Mouse (Mus musculus): Measurements from ENCODE around the gene Prkg2.

Gene Prkg2

DNA sequence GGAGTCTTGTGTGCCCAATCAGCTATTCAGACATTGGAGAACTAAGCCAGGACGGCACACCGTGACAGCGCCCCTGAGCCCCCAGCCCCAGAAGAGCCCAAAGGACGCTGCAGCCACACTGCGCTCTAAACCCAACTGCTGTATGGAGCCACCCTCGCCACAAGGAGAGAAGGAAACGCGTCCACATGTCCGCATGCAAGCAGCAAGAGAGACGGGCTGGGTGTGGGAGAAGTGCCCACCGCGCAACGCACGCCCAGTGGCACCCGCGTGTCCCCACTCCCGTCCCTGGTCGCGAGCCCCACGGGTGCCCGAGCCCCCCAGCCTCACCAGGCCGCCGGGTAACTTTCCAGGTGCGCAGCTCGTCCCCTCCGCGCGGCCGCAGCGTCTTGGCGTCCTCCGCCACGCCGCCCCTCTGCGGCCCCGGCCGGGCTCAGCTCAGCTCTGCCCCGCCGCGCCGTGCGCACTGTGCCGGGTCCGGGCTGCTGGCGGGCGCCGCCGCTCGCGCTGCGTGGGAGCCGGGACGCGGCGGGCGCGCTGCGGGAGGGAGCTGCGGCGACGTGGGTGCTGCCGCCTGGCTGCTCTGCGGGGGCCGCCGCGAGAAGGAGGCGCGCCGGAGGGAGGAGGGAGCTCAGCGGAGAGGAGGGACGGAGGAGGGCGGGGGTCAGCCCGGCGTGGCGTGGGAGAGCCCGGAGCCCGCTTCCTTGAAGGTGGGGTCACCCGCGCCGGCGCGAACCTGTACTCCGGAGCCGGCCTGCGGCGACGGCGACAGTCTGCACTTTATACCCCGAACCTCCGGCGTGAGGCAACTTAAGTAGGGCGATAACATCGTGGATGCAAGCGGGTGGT, at the start of gene Prkg2:
TSS of gene Prkg2 (minus strand) at position 756 of the 846 bp plus-strand sequence.
- no peak for DNase-seq

DNA sequence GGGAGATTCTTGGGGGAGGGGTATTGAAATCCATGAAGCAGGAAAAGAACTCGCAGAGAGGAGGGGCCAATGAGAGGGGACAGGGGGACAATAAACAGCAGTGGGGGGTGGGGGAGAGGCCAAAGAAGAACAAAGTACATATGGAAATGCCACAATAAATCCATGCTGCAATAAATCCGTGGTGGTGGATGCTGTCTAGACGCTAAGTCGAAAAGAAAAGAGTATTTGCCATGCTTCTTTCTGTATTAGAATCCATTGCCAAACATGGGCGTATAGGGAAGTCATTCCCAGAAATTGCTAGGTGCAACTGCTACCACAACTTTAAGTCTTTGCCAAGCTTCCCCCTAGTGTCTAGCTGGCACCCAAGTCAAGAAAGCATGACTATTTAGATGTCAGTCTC, 46.8 kb upstream of the Prkg2 start:
- DNase-seq = no peak

DNA sequence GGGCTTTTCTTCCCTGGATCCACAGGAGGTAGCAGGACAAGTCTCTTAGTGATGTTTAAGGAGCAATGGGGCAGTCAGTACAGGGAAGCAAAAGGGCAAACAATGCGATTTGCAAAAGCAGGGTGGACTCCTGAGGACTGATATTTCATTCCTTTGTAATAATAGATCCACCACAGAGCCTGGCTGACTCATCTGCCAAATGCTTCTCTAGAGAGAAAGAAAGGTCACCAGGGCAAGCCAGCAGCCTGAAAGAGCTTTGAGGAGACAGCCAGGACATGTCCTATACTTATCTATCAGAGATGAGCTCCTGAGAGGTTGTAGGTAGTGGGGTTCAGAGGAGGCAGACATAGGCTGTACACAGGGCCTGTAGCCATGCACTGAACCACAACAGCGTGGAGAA, 41.2 kb upstream of the Prkg2 start:
- DNase-seq = no peak

DNA sequence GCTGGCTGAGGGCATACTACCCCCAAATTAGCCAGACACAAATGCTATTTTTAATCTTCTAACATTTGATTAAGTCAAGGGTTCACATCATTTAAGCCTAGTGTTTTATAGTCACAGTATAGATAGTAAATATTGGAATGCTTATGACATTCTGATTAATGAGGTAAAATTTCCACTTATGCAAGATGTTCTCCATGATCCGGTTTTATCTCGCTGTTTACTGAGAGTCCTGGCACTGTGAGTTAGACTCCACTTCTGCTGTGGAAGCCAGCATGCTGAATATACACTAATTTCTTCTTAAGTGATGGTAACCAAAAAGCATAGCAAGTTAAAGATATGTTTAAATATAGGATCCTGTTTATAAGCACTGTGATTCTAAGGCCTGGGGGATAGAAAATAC, 31.2 kb upstream of the Prkg2 start:
- no peak for DNase-seq

DNA sequence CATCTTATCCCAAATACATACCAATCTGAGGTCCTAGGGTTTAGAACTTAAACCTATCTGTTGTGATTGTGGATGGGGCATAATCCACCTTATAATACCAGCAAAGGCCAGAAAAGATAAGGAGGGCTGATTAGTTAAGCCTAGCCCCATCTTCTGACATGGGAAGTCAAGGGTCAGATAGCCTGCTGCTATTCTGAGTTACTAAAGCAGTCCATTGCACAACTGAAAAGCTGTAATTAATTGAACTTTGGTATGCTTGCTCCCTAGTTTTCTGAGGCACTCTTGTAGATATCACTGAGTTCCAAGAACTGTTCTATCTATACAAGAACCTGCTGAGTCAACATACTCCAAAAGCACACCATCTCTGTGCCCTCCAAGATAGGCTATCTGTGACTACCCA, 25.4 kb upstream of the Prkg2 start:
- no peak for DNase-seq

DNA sequence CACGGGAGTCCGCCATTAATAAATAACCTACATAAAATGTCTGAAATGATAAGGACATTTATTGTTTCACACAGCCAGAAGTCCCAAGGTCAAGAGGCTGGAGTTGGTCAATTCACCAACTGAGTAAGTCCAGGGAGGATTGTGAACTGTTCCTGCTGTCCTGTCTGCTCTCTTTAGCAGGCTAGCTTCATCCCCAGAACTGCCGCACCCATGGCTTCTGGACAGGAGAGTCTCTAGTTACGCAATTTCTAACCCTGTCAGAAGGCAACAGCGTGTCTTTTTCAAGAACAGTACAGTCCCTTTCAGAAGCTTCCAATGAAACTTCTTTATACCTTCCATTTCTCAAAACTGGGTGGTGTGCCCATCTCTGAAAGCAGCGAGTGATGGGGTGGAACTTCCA, 1.9 kb upstream of the Prkg2 start:
- DNase-seq = no peak

DNA sequence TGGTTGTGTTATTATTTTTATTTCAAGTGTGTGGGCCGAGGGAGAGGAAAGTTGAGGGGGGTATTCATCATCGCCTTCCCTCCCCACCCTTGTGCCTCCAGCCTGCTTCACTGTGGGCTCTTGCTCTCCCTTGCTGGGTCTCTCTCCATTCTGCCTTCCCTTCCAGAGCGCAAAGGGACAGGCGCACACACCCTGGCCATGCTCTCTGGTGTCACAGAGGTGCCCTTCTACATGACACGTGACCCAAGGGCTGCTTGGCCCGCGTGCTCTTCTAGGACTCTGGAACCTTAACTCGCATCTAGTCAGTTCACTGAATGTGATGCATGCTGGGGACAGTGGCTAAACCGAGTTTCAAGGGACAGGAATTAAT, 276 bp upstream of the Prkg2 start:
- DNase-seq = no peak

DNA sequence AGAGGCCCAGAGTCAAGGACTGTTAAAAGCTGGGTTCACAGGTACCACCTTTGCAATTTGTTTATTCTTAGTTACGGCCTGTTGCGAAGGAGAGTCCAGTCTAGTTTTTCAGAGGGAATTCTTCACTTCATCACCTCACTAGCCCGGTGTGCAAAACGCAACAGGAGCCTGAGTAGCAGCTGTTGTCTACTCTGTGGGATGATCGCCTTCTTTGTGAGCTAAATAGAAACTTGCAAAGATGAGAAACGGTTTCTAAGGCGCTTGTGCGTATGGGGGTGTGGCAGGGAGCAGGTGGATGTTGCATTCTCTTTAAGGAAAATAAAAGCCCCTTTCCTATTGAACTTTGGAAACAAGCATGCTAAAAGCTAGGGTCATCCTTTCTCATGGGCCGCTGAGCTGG, 1.2 kb downstream of the Prkg2 start:
- DNase-seq = no peak

DNA sequence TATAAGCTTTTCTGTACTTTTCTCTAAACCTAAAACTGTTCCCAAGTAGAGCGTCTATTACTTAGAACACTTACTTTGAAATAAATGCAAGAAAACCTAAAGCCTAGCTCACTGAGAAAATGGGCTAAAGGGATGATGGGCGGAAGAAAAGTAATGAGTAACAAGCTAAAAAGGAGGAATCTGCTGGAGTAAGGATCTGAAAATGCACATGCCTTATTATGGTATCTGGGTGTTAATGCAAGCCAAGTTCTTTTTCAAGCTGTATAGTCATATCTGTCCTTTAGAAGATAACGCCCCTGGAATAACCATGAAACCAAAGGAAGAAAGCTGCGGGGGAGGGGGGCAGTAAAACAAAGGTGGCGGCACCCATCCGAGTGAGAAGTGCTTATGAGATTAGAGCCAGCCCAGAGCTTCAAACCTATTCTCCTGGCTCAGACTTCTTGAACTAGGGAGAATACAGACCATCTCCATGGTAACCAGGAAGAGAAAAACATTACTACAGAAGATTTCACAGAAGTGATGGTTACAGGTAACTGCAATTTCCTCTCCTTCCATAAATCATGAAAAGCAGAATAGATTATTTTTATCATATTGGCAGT, 5.5 kb downstream of the Prkg2 start:
- DNase-seq = no peak

DNA sequence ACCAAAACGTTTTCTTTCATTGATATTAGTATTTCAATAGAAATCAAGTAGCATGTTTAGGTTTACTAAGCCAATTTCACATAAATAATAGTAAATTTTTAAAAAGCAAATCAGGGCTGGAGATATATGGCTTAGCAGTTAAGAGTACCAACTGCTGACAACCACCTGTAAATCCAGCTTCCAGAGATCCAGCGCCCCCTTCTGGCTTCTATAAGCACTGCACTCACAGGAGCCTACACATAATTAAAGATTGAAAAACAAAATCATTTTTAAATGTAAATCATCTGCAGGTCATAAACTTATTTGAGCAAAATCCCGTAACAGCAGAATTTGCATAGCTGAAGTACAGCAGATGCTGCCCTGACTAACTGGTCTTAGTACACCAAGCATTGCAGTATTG, 10.8 kb downstream of the Prkg2 start:
- no peak for DNase-seq

DNA sequence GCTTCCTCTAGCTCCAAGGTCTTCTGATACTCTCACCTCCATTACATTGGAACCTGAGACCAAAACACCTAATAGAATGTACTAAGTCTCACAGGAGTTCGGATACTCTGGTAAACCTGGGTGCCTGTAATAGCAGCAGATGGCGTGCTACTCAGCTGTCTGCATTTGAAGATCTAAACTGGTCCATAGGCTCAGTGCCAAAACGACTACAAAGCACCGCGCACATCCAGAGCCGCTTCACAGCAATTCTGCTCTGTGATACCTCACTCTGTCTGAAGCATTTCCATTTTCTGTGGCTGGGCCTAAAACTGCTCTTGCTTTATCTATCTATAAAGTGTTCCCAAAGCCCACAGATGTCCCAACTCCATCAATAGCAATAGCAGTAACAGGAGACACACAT, 17.4 kb downstream of the Prkg2 start:
- DNase-seq = no peak

DNA sequence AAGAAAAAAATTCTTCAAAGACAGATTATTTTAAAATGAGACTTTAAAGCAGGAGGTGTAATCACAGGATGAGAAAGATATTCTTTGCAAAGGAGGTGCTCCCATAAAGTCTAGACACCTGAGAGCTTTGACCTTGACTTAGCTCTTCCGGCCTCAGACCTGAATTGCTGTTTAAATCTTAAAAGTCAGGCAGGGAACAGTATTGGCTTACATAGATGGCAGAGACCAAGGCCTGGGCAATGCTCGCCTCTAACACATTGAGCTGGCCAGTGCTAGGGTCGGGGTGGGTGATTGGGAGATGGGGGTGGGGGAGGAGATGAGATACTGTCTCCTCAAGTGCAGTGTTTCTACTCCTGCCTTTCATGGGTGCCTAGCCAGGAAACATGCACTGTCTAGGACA, 22.0 kb downstream of the Prkg2 start:
- no peak for DNase-seq

DNA sequence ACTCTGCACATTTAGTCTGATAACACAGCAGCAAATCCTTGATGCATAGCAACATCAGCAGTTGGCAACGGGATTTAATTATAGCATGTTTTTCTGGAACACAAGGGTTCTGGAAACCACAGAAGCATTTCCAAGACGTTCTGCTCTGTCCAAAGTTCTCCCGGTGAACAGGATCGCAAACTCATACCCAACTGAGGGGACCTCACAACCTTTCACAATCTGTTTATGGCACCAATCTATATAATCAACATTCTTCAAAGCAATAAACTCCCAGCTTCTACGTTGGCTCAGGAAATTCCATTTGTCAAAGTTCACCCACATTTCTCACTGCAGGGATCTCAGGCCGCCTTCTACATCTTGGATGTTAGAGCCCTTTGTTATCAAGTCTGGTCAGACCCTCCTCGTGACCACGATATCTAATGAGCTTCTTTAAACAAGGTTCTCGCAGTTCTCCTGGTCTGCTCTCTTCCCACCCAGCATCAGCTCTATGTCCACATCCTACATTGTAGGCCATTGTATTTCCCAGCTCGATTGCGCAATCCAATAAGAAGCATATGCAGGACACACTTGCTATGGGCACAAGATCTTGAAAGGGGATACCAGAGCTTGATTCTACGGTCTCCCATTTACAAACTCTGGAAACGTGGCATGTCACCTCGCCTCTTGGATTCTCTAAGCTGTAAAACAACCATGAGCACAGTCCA, 26.6 kb downstream of the Prkg2 start:
- no peak for DNase-seq

DNA sequence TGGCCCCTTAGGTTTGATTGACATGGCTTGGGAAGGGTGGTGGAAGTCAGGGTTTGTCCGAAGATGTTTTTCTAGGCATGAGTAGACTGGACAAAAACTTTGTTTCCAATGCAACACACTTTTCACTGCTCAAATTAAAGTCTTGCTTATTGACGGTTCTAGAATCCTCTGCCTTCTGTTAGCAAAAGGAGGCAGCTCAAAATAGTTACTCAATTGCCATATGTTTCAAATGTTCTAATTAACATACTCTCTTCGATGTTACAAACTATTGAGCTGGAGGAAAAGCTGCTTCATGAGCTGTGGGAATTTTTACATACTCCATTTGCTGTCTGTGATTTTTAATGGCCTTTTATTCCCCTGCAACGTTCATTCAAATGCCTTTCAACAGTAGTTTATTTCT, 39.0 kb downstream of the Prkg2 start:
- DNase-seq = no peak

DNA sequence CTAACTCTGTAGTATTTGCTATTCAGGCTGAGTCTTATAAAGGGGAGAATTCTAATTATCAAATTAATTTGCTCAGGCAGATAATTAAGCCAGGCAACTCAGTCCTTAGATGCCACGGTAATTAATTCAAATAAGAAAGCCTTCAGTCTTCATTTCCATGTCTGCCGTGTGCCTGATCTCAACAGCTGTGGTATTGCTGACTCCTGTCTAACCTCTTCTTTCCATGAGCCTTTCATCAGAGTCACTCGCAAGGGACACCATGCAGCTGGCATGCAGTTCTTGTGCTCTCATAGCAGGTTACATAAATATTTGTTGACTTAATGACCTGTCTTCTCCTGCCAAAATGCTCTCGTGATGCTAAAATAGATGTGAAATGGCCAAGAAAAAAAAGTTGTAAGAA, 41.4 kb downstream of the Prkg2 start:
- DNase-seq = no peak

DNA sequence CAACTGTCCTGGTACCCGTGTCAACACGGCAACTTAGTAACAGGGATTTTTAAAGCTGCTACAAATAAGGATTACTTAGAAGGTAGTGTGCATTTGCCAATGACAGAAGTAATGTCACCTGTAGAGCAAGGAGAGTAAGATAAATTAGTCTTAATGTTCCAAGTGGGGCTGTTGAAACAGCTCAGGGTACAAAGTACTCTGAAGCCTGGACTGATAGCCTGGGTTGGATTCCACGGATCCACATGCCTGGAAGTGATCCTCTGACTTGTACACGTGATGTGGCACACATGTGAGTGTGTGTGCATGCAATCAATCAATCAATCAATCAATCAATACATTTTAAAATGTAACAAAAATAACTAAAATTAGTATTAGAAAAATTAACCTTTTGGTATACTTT, 45.6 kb downstream of the Prkg2 start:
- DNase-seq = no peak

DNA sequence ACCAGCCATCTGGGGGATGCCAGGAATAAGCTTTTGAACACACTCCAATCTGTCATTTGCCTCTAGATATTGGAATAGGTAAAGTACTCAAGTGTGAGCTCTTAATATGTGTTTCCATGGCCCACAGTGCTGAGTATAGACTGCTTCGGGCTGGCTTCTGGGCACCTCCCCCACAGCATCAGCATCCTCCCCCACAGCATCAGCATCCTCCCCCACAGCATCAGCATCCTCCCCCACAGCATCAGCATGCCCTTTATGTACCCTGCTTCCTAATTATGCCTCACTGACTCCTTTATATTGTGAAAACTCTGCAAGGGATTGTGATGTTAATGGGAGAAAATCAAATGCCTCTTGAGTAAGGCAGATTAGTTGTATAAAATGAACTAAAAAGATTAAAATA, 49.5 kb downstream of the Prkg2 start:
- DNase-seq = no peak

DNA sequence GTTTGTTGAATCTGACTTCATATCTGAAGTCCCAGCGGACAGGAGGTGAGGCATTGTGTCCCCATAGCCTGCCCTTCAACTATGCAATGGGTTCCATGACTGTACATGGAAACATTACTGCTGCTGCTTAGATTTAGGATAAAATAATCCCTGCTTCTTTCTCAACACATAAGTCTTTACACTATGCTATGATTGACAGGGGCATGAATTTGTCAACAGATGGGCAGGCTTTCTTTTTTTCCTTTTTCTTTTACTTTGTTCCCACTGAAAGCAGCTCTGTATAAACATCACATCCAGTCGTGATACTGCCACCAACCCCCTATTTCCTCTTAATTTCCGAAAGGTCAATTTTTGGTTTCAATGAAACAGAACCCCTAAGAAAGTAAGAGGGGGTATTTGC, 50.0 kb downstream of the Prkg2 start:
- DNase-seq = no peak

DNA sequence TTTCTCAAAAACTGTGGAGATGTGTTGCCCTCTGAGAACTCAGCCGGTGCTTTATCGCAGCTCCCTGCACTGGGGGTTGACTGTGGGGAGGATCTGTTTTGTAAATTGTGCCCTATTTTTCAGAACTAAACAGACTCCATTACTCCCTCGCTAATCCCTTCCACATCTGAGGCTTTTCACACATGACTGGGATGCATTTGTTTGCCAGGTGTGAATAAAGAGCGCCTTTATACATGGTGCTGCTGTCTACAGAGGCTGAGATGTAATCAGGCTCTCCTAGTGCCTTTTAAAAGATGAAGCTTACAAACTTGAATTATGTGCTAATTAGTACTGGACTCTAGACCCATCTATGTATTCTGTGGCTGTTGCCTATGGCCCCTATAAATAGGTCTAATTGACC, 50.7 kb downstream of the Prkg2 start:
- no peak for DNase-seq

DNA sequence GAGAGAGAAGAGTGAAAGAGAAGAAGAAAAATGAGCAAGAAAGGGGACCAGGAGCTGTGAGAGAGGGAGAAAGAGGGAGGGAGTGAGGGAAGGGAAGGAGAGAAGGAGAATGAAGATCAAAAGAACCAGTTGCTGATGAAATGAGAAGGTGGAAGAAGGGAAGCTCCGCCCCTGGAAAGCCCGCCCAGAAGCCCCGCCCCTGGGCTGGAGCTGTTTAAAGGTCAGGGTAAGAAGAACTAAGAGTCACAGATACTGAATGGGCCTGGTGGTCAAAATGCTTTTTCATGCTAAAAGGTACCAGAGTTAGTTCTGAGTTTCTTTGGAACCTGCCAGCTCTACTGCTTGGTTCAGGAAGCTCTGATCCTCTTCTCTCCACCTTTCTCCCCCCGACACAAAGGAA, 51.1 kb downstream of the Prkg2 start:
- no peak for DNase-seq

DNA sequence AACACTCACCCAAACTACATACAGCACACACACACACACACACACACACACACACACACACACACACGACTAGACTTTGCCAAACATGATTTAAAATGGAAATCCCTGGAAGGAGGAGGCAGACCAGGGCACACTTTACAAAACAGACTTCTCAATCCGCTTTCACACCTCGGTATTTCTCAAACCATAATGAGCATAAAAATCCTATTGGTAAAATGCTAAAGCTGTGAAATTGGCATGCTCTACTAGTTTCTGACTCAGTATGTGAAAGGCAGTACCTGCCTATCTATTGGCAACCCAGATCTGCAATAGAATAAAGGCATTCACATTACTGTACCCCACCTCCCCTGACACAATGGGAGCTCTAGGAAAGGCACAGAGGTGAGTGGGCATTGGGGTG, 52.1 kb downstream of the Prkg2 start:
- no peak for DNase-seq

DNA sequence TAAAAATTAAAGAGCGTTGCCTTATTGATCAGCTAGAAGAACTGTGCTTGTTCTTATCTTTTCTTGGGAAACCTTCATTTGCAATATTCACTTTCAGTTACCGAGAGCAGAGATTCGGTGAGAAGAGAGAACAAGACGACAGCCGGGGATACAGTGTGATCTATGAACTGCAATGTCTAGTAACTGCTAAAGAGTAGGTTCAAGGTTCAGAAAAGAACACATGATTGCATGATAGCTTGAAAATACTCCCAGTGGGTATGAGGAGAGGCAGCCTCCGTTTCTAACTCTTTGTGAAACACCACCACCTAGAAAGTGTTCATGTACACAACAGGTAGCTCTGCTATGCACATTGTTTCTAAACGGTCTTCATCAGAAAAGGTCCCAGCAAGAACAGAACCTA, 55.8 kb downstream of the Prkg2 start:
- DNase-seq = no peak

DNA sequence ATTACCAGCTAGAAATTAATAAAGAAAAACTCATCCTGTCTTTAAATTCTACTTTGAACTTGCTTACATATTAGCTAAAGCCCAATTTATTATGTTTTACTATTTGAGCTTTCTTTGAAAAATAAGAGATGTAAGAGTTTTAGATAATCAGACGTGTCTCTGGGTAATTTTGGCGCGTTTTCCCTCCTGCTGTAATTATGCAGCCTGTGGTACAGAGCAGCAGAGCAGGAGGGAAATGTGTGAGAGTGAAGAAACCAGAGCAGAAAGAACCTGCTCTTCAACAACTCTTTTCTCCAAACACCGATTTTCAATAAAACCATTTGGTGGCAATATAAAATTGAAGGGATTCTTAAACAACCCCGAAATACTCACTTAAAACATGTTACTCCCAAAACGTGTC, 58.8 kb downstream of the Prkg2 start:
- no peak for DNase-seq

DNA sequence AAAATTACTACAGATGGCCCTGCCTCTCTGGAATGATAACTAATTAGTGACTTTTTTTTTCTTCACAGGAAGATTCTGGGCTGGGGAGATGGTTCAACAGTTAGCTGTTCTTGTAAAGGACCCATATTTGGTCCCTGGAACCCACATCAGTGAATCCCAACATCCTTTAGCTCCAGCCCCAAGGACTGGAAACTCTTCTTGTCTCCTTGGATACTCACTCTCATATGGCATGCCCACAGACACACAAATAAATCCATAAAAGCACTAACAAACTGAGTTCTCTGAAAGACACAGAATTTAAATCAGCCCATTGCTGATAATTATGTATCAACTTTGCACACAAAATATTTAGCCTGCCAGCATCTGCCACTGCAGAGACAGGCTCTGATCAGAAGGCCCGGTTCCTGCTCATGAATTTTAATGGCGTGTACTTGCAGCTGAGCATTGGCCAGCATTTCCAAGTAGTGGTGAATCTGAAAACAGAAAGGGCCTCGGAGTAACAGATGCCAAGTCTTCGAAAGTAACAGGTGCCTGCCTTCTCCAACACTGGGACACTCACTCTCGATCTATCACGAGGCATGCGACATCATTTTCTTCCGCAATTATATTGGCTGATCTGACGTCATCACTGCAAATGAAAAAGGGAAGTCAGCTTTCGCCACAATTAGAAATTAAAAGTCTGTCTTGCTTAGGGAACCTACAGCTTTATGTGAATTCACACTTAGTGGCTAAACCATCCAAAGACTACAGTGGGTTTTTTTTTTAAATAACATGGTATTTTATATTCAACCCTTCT, 61.1 kb downstream of the Prkg2 start:
- DNase-seq = no peak
